Mouse (Mus musculus) ovary, adult 2 months (tissue): ENCODE results near the gene Olfr971. TPM values are rescaled to one million over a fixed set of nuclear protein-coding genes. Genes with fewer than 3 reads are reported as not detected.

ENCODE experiments used
- polyA plus RNA-seq: library from polyadenylated mRNA; depleted of rRNA; stranded (reverse); fragments of >200 nt; gene quantifications from 2 replicates; pipeline ENCODE4 v1.2.3, GENCODE M21; 2012; rRNA removed

Olfr971 gene
- not detected in 2 replicates for polyA plus RNA-seq

DNA sequence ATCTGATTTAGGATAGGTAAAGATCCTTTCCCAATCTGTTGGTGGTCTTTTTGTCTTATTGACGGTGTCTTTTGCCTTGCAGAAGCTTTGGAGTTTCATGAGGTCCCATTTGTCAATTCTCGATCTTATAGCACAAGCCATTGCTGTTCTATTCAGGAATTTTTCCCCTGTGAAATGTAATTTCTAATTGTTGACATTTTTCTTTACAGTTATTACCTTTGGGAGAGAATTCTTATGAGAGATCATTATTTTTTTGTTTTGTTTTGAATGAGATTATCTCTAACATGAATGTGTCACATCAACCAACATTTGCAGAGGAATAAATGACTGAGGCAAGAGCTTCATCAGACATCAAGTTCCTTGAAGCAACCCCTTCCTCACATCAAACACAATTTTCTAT, at the start of gene Olfr971:
TSS of gene Olfr971 (plus strand) at position 301 of the 400 bp plus-strand sequence.

DNA sequence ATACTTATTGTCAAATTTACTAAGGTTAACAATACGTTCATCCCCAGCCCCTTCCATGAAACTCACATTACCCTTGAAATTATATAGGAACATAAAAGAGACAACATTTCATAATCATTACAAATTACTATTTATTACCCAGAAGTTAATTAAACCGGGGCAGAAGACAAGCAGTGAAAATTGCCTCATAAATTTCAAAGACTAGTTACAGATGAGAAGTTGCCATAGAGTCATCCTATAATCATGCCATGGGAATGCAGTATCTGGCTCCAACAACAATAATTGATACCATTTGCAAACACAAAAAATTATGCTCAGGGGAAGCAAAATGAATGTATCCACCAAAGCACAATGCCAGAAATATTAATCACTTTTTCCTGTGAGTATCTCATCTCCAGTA, 46.1 kb upstream of the Olfr971 start, which contains the start of gene Olfr969:
TSS of gene Olfr969 (plus strand) at position 388 of the 400 bp plus-strand sequence.

DNA sequence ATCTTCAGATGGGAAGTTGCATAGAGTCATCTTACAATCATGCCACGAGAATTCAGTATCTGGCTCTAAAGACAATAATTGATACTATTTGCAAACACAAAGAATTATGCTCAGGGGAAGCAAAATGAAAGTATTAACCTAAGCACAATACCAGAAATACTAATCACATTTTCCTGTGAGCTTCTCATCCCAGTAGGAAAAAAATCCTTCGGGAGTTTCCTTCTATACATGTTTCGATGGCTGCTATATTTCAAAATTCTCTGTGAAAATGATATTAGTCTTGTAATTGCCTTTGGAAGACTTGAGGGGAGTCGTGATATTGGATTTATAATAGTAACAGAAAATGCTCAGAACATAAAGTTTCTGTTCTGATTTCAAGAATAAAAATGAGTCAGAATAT, 28.1 kb upstream of the Olfr971 start, which contains the start of gene Olfr970:
TSS of gene Olfr970 (plus strand) at position 301 of the 400 bp plus-strand sequence.

DNA sequence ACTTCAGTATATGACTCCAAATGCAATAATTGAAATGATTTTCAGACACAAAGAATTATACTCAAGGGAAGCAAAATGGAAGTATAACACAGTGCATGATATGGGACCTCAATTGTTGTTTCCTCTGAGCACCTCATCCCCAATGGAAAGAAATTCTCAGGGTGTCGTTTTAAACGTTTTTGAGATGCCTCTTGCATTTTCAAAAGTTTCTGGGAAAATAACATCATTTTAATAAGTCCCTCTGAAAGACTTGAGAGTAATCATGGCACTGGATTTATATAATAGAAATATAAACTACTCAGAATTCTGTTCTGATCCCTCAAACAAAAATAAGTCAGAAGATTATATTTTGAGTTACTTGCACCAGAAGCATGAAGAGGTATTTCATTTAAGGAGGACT, 29.4 kb downstream of the Olfr971 start, which contains the start of gene Olfr972:
TSS of gene Olfr972 (plus strand) at position 301 of the 400 bp plus-strand sequence.

Other genes starting within 250 kb of the Olfr971 start
- 2.6 and 7.9 TPM in 2 replicates for gene AW551984, start 232.5 kb upstream of the Olfr971 start, polyA plus RNA-seq
- not detected in 2 replicates for gene Olfr148, start 226.2 kb upstream of the Olfr971 start, polyA plus RNA-seq
- gene Olfr960, start 215.5 kb upstream of the Olfr971 start, polyA plus RNA-seq, result not detected in 2 replicates
- not detected in 2 replicates for gene Olfr961, start 191.8 kb upstream of the Olfr971 start, polyA plus RNA-seq
- gene Olfr963, start 169.7 kb upstream of the Olfr971 start, polyA plus RNA-seq, result not detected in 2 replicates
- gene Olfr149, start 129.8 kb upstream of the Olfr971 start, polyA plus RNA-seq, result not detected in 2 replicates
- gene Olfr965, start 125.5 kb upstream of the Olfr971 start, polyA plus RNA-seq, result not detected in 2 replicates
- not detected in 2 replicates for gene Olfr150, start 105.9 kb upstream of the Olfr971 start, polyA plus RNA-seq
- gene Olfr967, start 90.6 kb upstream of the Olfr971 start, polyA plus RNA-seq, result not detected in 2 replicates
- not detected in 2 replicates for gene Olfr968, start 53.6 kb upstream of the Olfr971 start, polyA plus RNA-seq
- not detected in 2 replicates for gene Olfr969, start 45.9 kb upstream of the Olfr971 start, polyA plus RNA-seq
- gene Olfr970, start 28.0 kb upstream of the Olfr971 start, polyA plus RNA-seq, result not detected in 2 replicates
- gene Olfr972, start 29.5 kb downstream of the Olfr971 start, polyA plus RNA-seq, result not detected in 2 replicates
- gene Olfr229, start 70.5 kb downstream of the Olfr971 start, polyA plus RNA-seq, result not detected in 2 replicates
- not detected in 2 replicates for gene Olfr974, start 100.6 kb downstream of the Olfr971 start, polyA plus RNA-seq
- gene Olfr975, start 115.2 kb downstream of the Olfr971 start, polyA plus RNA-seq, result 0.08 TPM in 1 of 2 replicates, not detected in the other
- gene Olfr976, start 124.3 kb downstream of the Olfr971 start, polyA plus RNA-seq, result 1.4 and 1.5 TPM in 2 replicates
- not detected in 2 replicates for gene Olfr978, start 155.2 kb downstream of the Olfr971 start, polyA plus RNA-seq
- not detected in 2 replicates for gene Olfr979, start 166.6 kb downstream of the Olfr971 start, polyA plus RNA-seq
- not detected in 2 replicates for gene Olfr980, start 172.7 kb downstream of the Olfr971 start, polyA plus RNA-seq
- gene Olfr981, start 184.6 kb downstream of the Olfr971 start, polyA plus RNA-seq, result not detected in 2 replicates
- not detected in 2 replicates for gene Olfr982, start 237.0 kb downstream of the Olfr971 start, polyA plus RNA-seq